In genomic region chr2:164441155-164441554, GRCm38 (mm10) we compare ENCODE assay signal across 8 mouse cellular contexts. TPM values are rescaled to one million over a fixed set of nuclear protein-coding genes. Genes with fewer than 3 reads are reported as not detected.
A peak's percentile ranks its signal among the peaks of the same experiment; 100 is the strongest.
DNase-seq lines count a peak whose midpoint lies in the region; ATAC-seq and TF ChIP-seq lines count a peak whose summit lies in the region.

No protein-coding gene starts in this region.

- peak overlapping the region; percentile 32 for H3K4me3 ChIP-seq in cerebellum, adult 2 months (replicated peaks; ENCODE audit: insufficient read depth, low read depth, low read length)
- no peak overlapping the region for H3K4me3 ChIP-seq in hindbrain, embryonic 16.5 days (ENCODE audit: low read length)
- H3K4me3 ChIP-seq in liver, embryonic 15.5 days (replicated peaks), result peak overlapping the region; percentile 52
- H3K4me3 ChIP-seq in thymus, adult 2 months (ENCODE audit: control insufficient read depth, insufficient read depth, low read length), result peak overlapping the region; percentile 33

- no peaks in the 10 kb centered on the region for H3K4me1 ChIP-seq in cerebellum, adult 2 months (ENCODE audit: control insufficient read depth, insufficient read depth, low read length)
- peaks cover 21% of the 10 kb centered on the region for H3K4me1 ChIP-seq in hindbrain, embryonic 16.5 days (ENCODE audit: control insufficient read depth, insufficient read depth, low read depth, low read length)
- H3K4me1 ChIP-seq in liver, embryonic 15.5 days (replicated peaks), result peaks cover 8% of the 10 kb centered on the region
- H3K4me1 ChIP-seq in thymus, adult 2 months (replicated peaks; ENCODE audit: control insufficient read depth, insufficient read depth, low read length), result peaks cover 34% of the 10 kb centered on the region

- peak overlapping the region; percentile 28; the same call in 1 of the 2 replicates for H3K4me2 ChIP-seq in hindbrain, embryonic 16.5 days (ENCODE audit: low read length)
- peak overlapping the region; percentile 55 for H3K4me2 ChIP-seq in liver, embryonic 15.5 days

- no peak for ATAC-seq in cerebellum, adult (ENCODE audit: insufficient number of reproducible peaks, low FRiP score, low TSS enrichment)
- no peak for ATAC-seq in hindbrain, embryonic 16.5 days
- ATAC-seq in liver, embryonic 15.5 days (ENCODE audit: insufficient read depth), result no peak

- no peak overlapping the region for H3K9ac ChIP-seq in hindbrain, embryonic 16.5 days (ENCODE audit: low read depth, low read length)
- no peak overlapping the region for H3K9ac ChIP-seq in liver, embryonic 15.5 days

- no peaks in the 10 kb centered on the region for H3K27me3 ChIP-seq in cerebellum, adult 2 months (ENCODE audit: control insufficient read depth, insufficient read depth, low read length)
- H3K27me3 ChIP-seq in hindbrain, embryonic 16.5 days (replicated peaks; ENCODE audit: control insufficient read depth, insufficient read depth, low read length), result peaks cover 13% of the 10 kb centered on the region
- peaks cover 60% of the 10 kb centered on the region for H3K27me3 ChIP-seq in liver, embryonic 15.5 days
- H3K27me3 ChIP-seq in thymus, adult 2 months (ENCODE audit: control insufficient read depth, insufficient read depth, low read length), result peaks cover 6% of the 10 kb centered on the region; the same call in 1 of the 2 replicates

- 47% methylated on average over 8 of the region's 8 CpGs for WGBS in cerebellum, adult 2 months
- 34% methylated on average over 8 of the region's 8 CpGs for WGBS in hindbrain, embryonic 16.5 days
- 14% methylated on average over 8 of the region's 8 CpGs for WGBS in liver, embryonic 15.5 days (ENCODE audit: insufficient replicate concordance)
- 5% methylated on average over 8 of the region's 8 CpGs for WGBS in thymus, adult 2 months

- peak overlapping the region; percentile 50 for H3K27ac ChIP-seq in cerebellum, adult 2 months (ENCODE audit: insufficient read depth, low read length)
- no peak overlapping the region for H3K27ac ChIP-seq in hindbrain, embryonic 16.5 days (ENCODE audit: low read depth, low read length)
- no peak overlapping the region for H3K27ac ChIP-seq in liver, embryonic 15.5 days (replicated peaks)
- no peak overlapping the region for H3K27ac ChIP-seq in thymus, adult 2 months (ENCODE audit: control insufficient read depth, insufficient read depth, low read length)

- H3K9me3 ChIP-seq in hindbrain, embryonic 16.5 days (ENCODE audit: control insufficient read depth, low read length), result no peaks in the 10 kb centered on the region
- no peaks in the 10 kb centered on the region for H3K9me3 ChIP-seq in liver, embryonic 15.5 days (replicated peaks)

- H3K36me3 ChIP-seq in hindbrain, embryonic 16.5 days (ENCODE audit: control insufficient read depth, insufficient read depth, low read length), result no peaks in the 10 kb centered on the region
- H3K36me3 ChIP-seq in liver, embryonic 15.5 days (replicated peaks), result no peaks in the 10 kb centered on the region
- H3K36me3 ChIP-seq in thymus, adult 2 months (ENCODE audit: control insufficient read depth, insufficient read depth, low read length), result no peaks in the 10 kb centered on the region

- no peak for TF ChIP-seq POLR2A in cerebellum, adult 2 months (IDR thresholded peaks at IDR 0.05; ENCODE audit: borderline replicate concordance, insufficient read depth, low read length)
- TF ChIP-seq POLR2A in thymus, adult 2 months (IDR thresholded peaks at IDR 0.05; ENCODE audit: control insufficient read depth, extremely low read depth, insufficient read depth, low read length, poor library complexity), result 0 out of 2 replicates have a peak, but pooled peaks have one; percentile 21

- no peak for DNase-seq in cerebellum, adult 2 months
- peak; percentile 19 for DNase-seq in CD4-positive helper T cell, adult 2 months (ENCODE audit: low read depth, low spot score)
- DNase-seq in thymus, adult 2 months, result peak; percentile 66
- no peak for DNase-seq in retina, postnatal 1 day
- no peak for DNase-seq in c-Kit-positive CD71-positive TER-119-positive erythroid progenitor cells, embryonic 14.5 days (ENCODE audit: low spot score)

- no peak for TF ChIP-seq CTCF in cerebellum, adult 2 months (IDR thresholded peaks at IDR 0.05; ENCODE audit: borderline replicate concordance, insufficient read depth, low read depth, low read length)
- peak; percentile 16; the same call in 1 of the 2 replicates for TF ChIP-seq CTCF in thymus, adult 2 months (IDR thresholded peaks at IDR 0.05; ENCODE audit: borderline replicate concordance, control insufficient read depth, extremely low read depth, insufficient read depth, low read length, poor library complexity)

RNA-seq across cellular contexts. Expression of gene Sdc4, which starts 2.5 kb away (rescaled TPM):
- polyA plus RNA-seq in cerebellum, adult 2 months (2012; rRNA removed), result 65.7 and 69.5 TPM in 2 replicates
- 13.0 and 15.3 TPM in 2 replicates for polyA plus RNA-seq in hindbrain, embryonic 16.5 days (2015; fragmentation: Nextera tagmentation; extraction: Ambion mirVana)
- polyA plus RNA-seq in liver, embryonic 15.5 days (2015; fragmentation: Nextera tagmentation; extraction: Ambion mirVana), result 55.0 and 63.3 TPM in 2 replicates
- 18.6 TPM in 2 replicates for polyA plus RNA-seq in thymus, adult 2 months (2012; rRNA removed)

RNA-seq across cellular contexts. Expression of gene Sys1, which starts 15.6 kb away (rescaled TPM):
- polyA plus RNA-seq in cerebellum, adult 2 months (2012; rRNA removed), result 73.7 and 75.4 TPM in 2 replicates
- 89.7 and 95.6 TPM in 2 replicates for polyA plus RNA-seq in hindbrain, embryonic 16.5 days (2015; fragmentation: Nextera tagmentation; extraction: Ambion mirVana)
- 27.1 and 29.7 TPM in 2 replicates for polyA plus RNA-seq in liver, embryonic 15.5 days (2015; fragmentation: Nextera tagmentation; extraction: Ambion mirVana)
- 183 and 220 TPM in 2 replicates for polyA plus RNA-seq in thymus, adult 2 months (2012; rRNA removed)

RNA-seq across cellular contexts. Expression of gene Gm20458, which starts 19.6 kb away (rescaled TPM):
- polyA plus RNA-seq in cerebellum, adult 2 months (2012; rRNA removed), result 16.7 and 21.0 TPM in 2 replicates
- 4.1 and 12.3 TPM in 2 replicates for polyA plus RNA-seq in hindbrain, embryonic 16.5 days (2015; fragmentation: Nextera tagmentation; extraction: Ambion mirVana)
- 5.0 TPM in 1 of 2 replicates, not detected in the other for polyA plus RNA-seq in liver, embryonic 15.5 days (2015; fragmentation: Nextera tagmentation; extraction: Ambion mirVana)
- polyA plus RNA-seq in thymus, adult 2 months (2012; rRNA removed), result 27.8 and 35.3 TPM in 2 replicates

RNA-seq across cellular contexts. Expression of gene Trp53tg5, which starts 32.4 kb away (rescaled TPM):
- polyA plus RNA-seq in cerebellum, adult 2 months (2012; rRNA removed), result not detected in 2 replicates
- polyA plus RNA-seq in hindbrain, embryonic 16.5 days (2015; fragmentation: Nextera tagmentation; extraction: Ambion mirVana), result not detected in 2 replicates
- polyA plus RNA-seq in liver, embryonic 15.5 days (2015; fragmentation: Nextera tagmentation; extraction: Ambion mirVana), result not detected in 2 replicates
- not detected in 2 replicates for polyA plus RNA-seq in thymus, adult 2 months (2012; rRNA removed)

RNA-seq across cellular contexts. Expression of gene Matn4, which starts 36.2 kb away (rescaled TPM):
- polyA plus RNA-seq in cerebellum, adult 2 months (2012; rRNA removed), result 5.5 and 5.9 TPM in 2 replicates
- polyA plus RNA-seq in hindbrain, embryonic 16.5 days (2015; fragmentation: Nextera tagmentation; extraction: Ambion mirVana), result 3.8 TPM in 2 replicates
- 0.28 and 0.32 TPM in 2 replicates for polyA plus RNA-seq in liver, embryonic 15.5 days (2015; fragmentation: Nextera tagmentation; extraction: Ambion mirVana)
- polyA plus RNA-seq in thymus, adult 2 months (2012; rRNA removed), result 0.82 and 0.93 TPM in 2 replicates

Comparison
In these comparisons a context has a peak if more than half of its experiments do, and no peak if none do; other contexts are left out.
1. DNase-seq: peak in CD4-positive helper T cell, adult 2 months (single experiment) and thymus, adult 2 months (single experiment); none in cerebellum, adult 2 months (0 of 2), retina, postnatal 1 day (single experiment) and c-Kit-positive CD71-positive TER-119-positive erythroid progenitor cells, embryonic 14.5 days (single experiment).